Mouse (Mus musculus) CD4-positive helper T cell, adult 2 months (primary cell): Measurements from ENCODE around the gene Kcne1l.
A peak's percentile ranks its signal among the peaks of the same experiment; 100 is the strongest.

Experiments used
- DNase-seq: peaks from one replicate; pipeline ENCODE4 v3.0.0-alpha.2; 2012; ENCODE audit warnings: low read depth, missing footprints, low spot score

Kcne1l gene

GRCm38 (mm10) chrX:142305869-142306581, at the start of gene Kcne1l:
Kcne1l (minus strand) TSS chrX:142306294.
- no peak for DNase-seq

GRCm38 (mm10) chrX:142336207-142336606, 30.1 kb upstream of the Kcne1l start:
- DNase-seq: no peak

- DNase-seq: no peak
Observed at GRCm38 (mm10) chrX:142335502-142335901, 29.4 kb upstream of the Kcne1l start.

- DNase-seq: peak; percentile 4
Observed at GRCm38 (mm10) chrX:142325760-142326159, 19.7 kb upstream of the Kcne1l start.

- DNase-seq: no peak
Observed at GRCm38 (mm10) chrX:142316106-142316505, 10.0 kb upstream of the Kcne1l start.

GRCm38 (mm10) chrX:142315270-142315669, 9.2 kb upstream of the Kcne1l start:
- no peak for DNase-seq

GRCm38 (mm10) chrX:142314307-142315024, 8.4 kb upstream of the Kcne1l start:
- peak; percentile 6 for DNase-seq

GRCm38 (mm10) chrX:142310431-142310830, 4.3 kb upstream of the Kcne1l start:
- no peak for DNase-seq

GRCm38 (mm10) chrX:142305010-142305868, 855 bp downstream of the Kcne1l start:
- DNase-seq: no peak

- DNase-seq: no peak
Observed at GRCm38 (mm10) chrX:142304592-142304991, 1.5 kb downstream of the Kcne1l start.

GRCm38 (mm10) chrX:142303456-142303855, 2.6 kb downstream of the Kcne1l start:
- no peak for DNase-seq

GRCm38 (mm10) chrX:142285905-142286304, 20.2 kb downstream of the Kcne1l start:
- DNase-seq: no peak

GRCm38 (mm10) chrX:142276573-142276972, 29.5 kb downstream of the Kcne1l start:
- DNase-seq: no peak

- DNase-seq: no peak
Observed at GRCm38 (mm10) chrX:142276031-142276430, 30.1 kb downstream of the Kcne1l start.
